Mouse (Mus musculus) heart, embryonic 10.5 days (tissue): ENCODE measurements around the gene Prkn. TPM values are rescaled to one million over a fixed set of nuclear protein-coding genes. Genes with fewer than 3 reads are reported as not detected.
A peak's percentile ranks its signal among the peaks of the same experiment; 100 is the strongest.

Experiments used
- DNase-seq: peaks from one replicate; pipeline ENCODE4 v3.0.0-alpha.2; 2017; ENCODE audit warnings: low spot score
- H3K27ac ChIP-seq: fragments of 300-500 bp; sonication (generic); 2 replicates; pipeline ENCODE4 v1.5.1; 2016; ENCODE audit warnings: mild to moderate bottlenecking
- H3K27me3 ChIP-seq: fragments of 300-500 bp; sonication (generic); 2 replicates; pipeline ENCODE4 v1.6.1; 2016; ENCODE audit warnings: mild to moderate bottlenecking; ENCODE audit not compliant: poor library complexity, insufficient read depth, severe bottlenecking
- H3K36me3 ChIP-seq: fragments of 300-500 bp; sonication (generic); 2 replicates; pipeline ENCODE4 v1.6.1; 2016; ENCODE audit warnings: mild to moderate bottlenecking, moderate library complexity
- H3K4me1 ChIP-seq: fragments of 300-500 bp; sonication (generic); 2 replicates; pipeline ENCODE4 v1.6.1; 2016; ENCODE audit warnings: mild to moderate bottlenecking
- H3K4me3 ChIP-seq: fragments of 300-500 bp; sonication (generic); 2 replicates; pipeline ENCODE4 v1.5.1; 2016; ENCODE audit warnings: mild to moderate bottlenecking, moderate library complexity
- H3K9me3 ChIP-seq: fragments of 300-500 bp; sonication (generic); 2 replicates; pipeline ENCODE4 v1.6.1; 2016; ENCODE audit warnings: mild to moderate bottlenecking, moderate library complexity
- WGBS: fragments of 180-500 bp; shearing (Covaris S2); methylation state at CpG from one replicate; pipeline ENCODE4 v1.1.7; 2016; 5-methylcytosine and 5-hydroxymethylcytosine counted together
- polyA plus RNA-seq: library from polyadenylated mRNA; unstranded; fragments of >200 nt; fragmentation: Nextera tagmentation; extraction: Ambion mirVana; gene quantifications from 2 replicates; pipeline ENCODE4 v1.2.1, GENCODE M21; 2016

The Prkn gene
- polyA plus RNA-seq, 1 experiment from 2014 or later = 1.0 TPM

- WGBS = 48% methylated on average over 8 of the region's 8 CpGs
- Histone ChIP-seq H3K27ac (no peak overlapping the region), H3K36me3 (no peaks in the 10 kb centered on the region), H3K27me3 (peaks cover 31% of the 10 kb centered on the region), H3K4me3 (peak overlapping the region; percentile 37; the same call in 1 of the 2 replicates), H3K9me3 (no peaks in the 10 kb centered on the region), H3K4me1 (peaks cover 17% of the 10 kb centered on the region)
- no peak for DNase-seq
These were observed 1204.0 kb downstream of the Prkn start for GRCm38 (mm10) chr17:12044222-12044621.

GRCm38 (mm10) chr17:12045861-12046273 lies 1205.7 kb downstream of the Prkn start:
- Histone ChIP-seq H3K36me3 (no peaks in the 10 kb centered on the region), H3K27me3 (peaks cover 31% of the 10 kb centered on the region), H3K4me1 (peaks cover 8% of the 10 kb centered on the region; the same call in 1 of the 2 replicates), H3K27ac (no peak overlapping the region), H3K4me3 (no peak overlapping the region), H3K9me3 (no peaks in the 10 kb centered on the region)
- DNase-seq = no peak
- 49% methylated on average over 5 of the region's 5 CpGs for WGBS

DNA sequence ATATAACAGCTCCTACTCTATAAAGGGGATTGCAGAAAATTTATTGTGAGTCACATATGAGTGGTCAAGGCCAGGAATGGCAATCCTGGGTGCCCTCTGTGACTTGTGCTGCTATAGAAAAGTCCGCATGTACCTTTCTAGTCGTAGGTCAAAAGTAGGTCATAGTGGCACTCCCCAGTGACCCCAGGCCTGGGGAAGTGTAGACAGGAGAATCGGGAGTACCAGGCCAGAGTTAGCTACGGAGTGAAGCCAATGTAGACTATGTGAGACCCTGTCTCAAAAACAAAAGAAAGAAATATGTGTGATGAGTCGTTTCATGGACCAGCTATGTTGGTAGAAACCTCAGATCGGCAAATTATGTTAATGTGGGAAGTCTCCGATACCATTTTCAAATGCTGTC lies 1206.8 kb downstream of the Prkn start:
- Histone ChIP-seq H3K27me3 (peaks cover 31% of the 10 kb centered on the region), H3K4me3 (no peak overlapping the region), H3K4me1 (peaks cover 8% of the 10 kb centered on the region; the same call in 1 of the 2 replicates), H3K27ac (no peak overlapping the region), H3K36me3 (no peaks in the 10 kb centered on the region), H3K9me3 (no peaks in the 10 kb centered on the region)
- DNase-seq = peak; percentile 9
- 65% methylated on average over 7 of the region's 7 CpGs for WGBS

GRCm38 (mm10) chr17:12047523-12047922 lies 1207.3 kb downstream of the Prkn start:
- Histone ChIP-seq H3K27ac (no peak overlapping the region), H3K4me3 (no peak overlapping the region), H3K4me1 (peaks cover 8% of the 10 kb centered on the region; the same call in 1 of the 2 replicates), H3K9me3 (no peaks in the 10 kb centered on the region), H3K36me3 (no peaks in the 10 kb centered on the region), H3K27me3 (peaks cover 31% of the 10 kb centered on the region)
- peak; percentile 45 for DNase-seq
- 25% methylated on average over 6 of the region's 6 CpGs for WGBS

- no peak overlapping the region for H3K27ac ChIP-seq
- H3K27me3 ChIP-seq = peaks cover 31% of the 10 kb centered on the region
- WGBS = 50% methylated on average over 9 of the region's 9 CpGs
- DNase-seq = peak; percentile 58
- H3K4me3 ChIP-seq = no peak overlapping the region
- peaks cover 8% of the 10 kb centered on the region; the same call in 1 of the 2 replicates for H3K4me1 ChIP-seq
- H3K36me3 ChIP-seq = no peaks in the 10 kb centered on the region
- H3K9me3 ChIP-seq = no peaks in the 10 kb centered on the region
These were observed 1208.7 kb downstream of the Prkn start for GRCm38 (mm10) chr17:12048695-12049490.

GRCm38 (mm10) chr17:12050261-12050660 lies 1210.1 kb downstream of the Prkn start:
- no peak for DNase-seq
- no peaks in the 10 kb centered on the region for H3K9me3 ChIP-seq
- H3K4me1 ChIP-seq = no peaks in the 10 kb centered on the region; the same call in 1 of the 2 replicates
- H3K36me3 ChIP-seq = no peaks in the 10 kb centered on the region
- H3K27me3 ChIP-seq = peaks cover 21% of the 10 kb centered on the region
- WGBS = 83% methylated on average over 5 of the region's 5 CpGs
- no peak overlapping the region for H3K27ac ChIP-seq
- H3K4me3 ChIP-seq = no peak overlapping the region

DNA sequence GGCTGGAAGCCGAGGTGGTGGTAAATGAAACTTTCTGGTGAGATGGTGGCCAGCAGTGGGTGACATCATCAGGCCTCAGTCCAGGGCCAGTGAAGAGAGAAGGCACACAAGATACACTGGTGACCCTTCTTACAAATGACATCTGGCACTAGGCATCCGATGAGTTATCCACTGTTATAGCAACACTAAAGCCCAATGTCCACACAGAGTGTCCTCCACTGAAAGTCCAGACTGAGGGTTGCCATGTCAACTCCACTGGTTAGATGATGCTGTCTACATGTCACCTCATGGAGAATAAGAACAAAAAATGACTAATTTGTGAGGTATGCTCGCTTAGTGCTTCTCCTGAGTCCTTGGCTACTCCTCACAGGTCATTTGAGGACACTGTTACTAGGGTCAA lies 1210.8 kb downstream of the Prkn start:
- DNase-seq = no peak
- Histone ChIP-seq H3K36me3 (no peaks in the 10 kb centered on the region), H3K27ac (no peak overlapping the region), H3K9me3 (no peaks in the 10 kb centered on the region), H3K4me3 (no peak overlapping the region), H3K27me3 (peaks cover 17% of the 10 kb centered on the region), H3K4me1 (no peaks in the 10 kb centered on the region; the same call in 1 of the 2 replicates)
- 86% methylated on average over 3 of the region's 3 CpGs for WGBS

- no peaks in the 10 kb centered on the region for H3K9me3 ChIP-seq
- WGBS = 77% methylated on average over 12 of the region's 12 CpGs
These were observed 1212.5 kb downstream of the Prkn start for GRCm38 (mm10) chr17:12052651-12053050.

GRCm38 (mm10) chr17:12059041-12059440 lies 1218.9 kb downstream of the Prkn start:
- H3K27ac ChIP-seq = no peak overlapping the region
- H3K27me3 ChIP-seq = peaks cover 3% of the 10 kb centered on the region; the same call in 1 of the 2 replicates
- no peaks in the 10 kb centered on the region for H3K9me3 ChIP-seq
- no peak overlapping the region for H3K4me3 ChIP-seq
- H3K4me1 ChIP-seq = no peaks in the 10 kb centered on the region
- no peaks in the 10 kb centered on the region for H3K36me3 ChIP-seq
- 89% methylated on average over 6 of the region's 6 CpGs for WGBS
- peak; percentile 24 for DNase-seq

More at GRCm38 (mm10) chr17:12052651-12053050, 1212.5 kb downstream of the Prkn start:
- DNase-seq = peak; percentile 50
- Histone ChIP-seq H3K36me3 (no peaks in the 10 kb centered on the region), H3K27ac (no peak overlapping the region), H3K4me1 (no peaks in the 10 kb centered on the region), H3K4me3 (no peak overlapping the region), H3K27me3 (peaks cover 9% of the 10 kb centered on the region)

- no peaks in the 10 kb centered on the region for H3K36me3 ChIP-seq
- no peaks in the 10 kb centered on the region for H3K9me3 ChIP-seq
- H3K4me1 ChIP-seq = no peaks in the 10 kb centered on the region
- peak; percentile 66 for DNase-seq
- H3K27me3 ChIP-seq = peaks cover 3% of the 10 kb centered on the region; the same call in 1 of the 2 replicates
- H3K27ac ChIP-seq = no peak overlapping the region
- 79% methylated on average over 10 of the region's 10 CpGs for WGBS
- no peak overlapping the region for H3K4me3 ChIP-seq
These were observed 1221.2 kb downstream of the Prkn start for GRCm38 (mm10) chr17:12061381-12061780.

DNA sequence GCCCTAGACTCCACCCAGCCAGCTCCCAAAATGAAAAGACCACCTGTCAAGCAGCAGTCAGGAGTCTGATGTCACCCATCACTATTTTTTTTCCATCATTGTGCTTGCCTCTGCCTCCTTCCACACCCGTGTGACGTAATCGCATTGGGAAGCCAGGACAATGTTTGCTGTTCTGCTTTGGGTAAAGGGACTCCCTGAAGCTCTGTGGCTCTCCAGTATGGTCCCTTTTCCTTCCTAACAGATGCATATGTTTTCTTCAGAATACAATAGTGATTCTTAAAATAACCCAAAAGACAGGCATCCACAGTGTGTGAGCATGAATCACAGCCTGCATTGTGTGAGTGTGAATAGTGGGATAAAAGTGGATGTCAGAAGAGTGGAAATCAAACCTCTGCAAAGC lies 1222.7 kb downstream of the Prkn start:
- peak; percentile 36 for DNase-seq
- Histone ChIP-seq H3K36me3 (no peaks in the 10 kb centered on the region), H3K4me1 (no peaks in the 10 kb centered on the region)

GRCm38 (mm10) chr17:12063533-12063932 lies 1223.3 kb downstream of the Prkn start:
- no peak overlapping the region for H3K27ac ChIP-seq
- H3K4me1 ChIP-seq = no peaks in the 10 kb centered on the region
- peaks cover 3% of the 10 kb centered on the region; the same call in 1 of the 2 replicates for H3K27me3 ChIP-seq
- DNase-seq = peak; percentile 0
- no peaks in the 10 kb centered on the region for H3K36me3 ChIP-seq
- H3K4me3 ChIP-seq = no peak overlapping the region
- 97% methylated on average over 7 of the region's 7 CpGs for WGBS
- H3K9me3 ChIP-seq = no peaks in the 10 kb centered on the region

More for the DNA sequence above, 1222.7 kb downstream of the Prkn start:
- Histone ChIP-seq H3K27ac (no peak overlapping the region), H3K9me3 (no peaks in the 10 kb centered on the region), H3K4me3 (no peak overlapping the region), H3K27me3 (peaks cover 3% of the 10 kb centered on the region; the same call in 1 of the 2 replicates)
- 63% methylated on average over 3 of the region's 3 CpGs for WGBS

DNA sequence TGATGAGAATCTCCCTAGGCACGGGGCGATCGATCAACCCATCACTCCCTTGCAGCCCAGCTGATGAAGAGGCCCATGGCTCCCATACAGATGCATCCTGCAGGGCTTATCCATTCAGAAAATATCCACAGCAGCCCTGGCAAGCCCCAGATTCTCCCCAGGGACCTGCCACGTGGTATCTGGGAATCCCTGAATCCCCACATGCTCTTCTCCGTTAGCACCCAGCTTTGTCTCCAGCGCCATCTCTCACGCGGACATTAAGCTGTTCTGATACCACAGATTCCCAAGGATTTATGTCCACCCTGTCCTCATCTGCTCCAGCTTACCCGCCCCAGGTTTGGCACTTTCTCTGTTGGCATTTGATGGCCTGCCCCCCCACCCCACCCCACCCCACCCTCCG lies 1225.9 kb downstream of the Prkn start:
- H3K4me1 ChIP-seq = no peaks in the 10 kb centered on the region
- DNase-seq = peak; percentile 55
- WGBS = 74% methylated on average over 10 of the region's 10 CpGs
- no peaks in the 10 kb centered on the region for H3K27me3 ChIP-seq
- H3K36me3 ChIP-seq = no peaks in the 10 kb centered on the region
- peaks cover under 1% of the 10 kb centered on the region; the same call in 1 of the 2 replicates for H3K9me3 ChIP-seq
- no peak overlapping the region for H3K4me3 ChIP-seq
- no peak overlapping the region for H3K27ac ChIP-seq
